Mouse (Mus musculus) lung, adult 2 months (tissue): ENCODE measurements around the gene Gtdc1. TPM values are rescaled to one million over a fixed set of nuclear protein-coding genes. Genes with fewer than 3 reads are reported as not detected.
A peak's percentile ranks its signal among the peaks of the same experiment; 100 is the strongest.

ENCODE experiments used
- DNase-seq: peaks from one replicate; pipeline ENCODE4 v3.0.0; 2022
- H3K4me1 ChIP-seq: fragments of 200-500 bp; 2 replicates; pipeline ENCODE4 v1.6.1; 2011; ENCODE audit warnings: low read length; ENCODE audit not compliant: control insufficient read depth, insufficient read depth
- H3K4me3 ChIP-seq: fragments of 200-500 bp; replicated peaks from 2 replicates; pipeline ENCODE3; 2011; ENCODE audit warnings: low read depth, mild to moderate bottlenecking, control low read depth, low read length; ENCODE audit errors: extremely low read depth
- CTCF ChIP-seq: fragments of 200-500 bp; IDR thresholded peaks from 2 replicates; pipeline ENCODE4 v1.5.1; 2011; ENCODE audit warnings: mild to moderate bottlenecking, low read length, control low read depth; ENCODE audit not compliant: insufficient read depth
- POLR2A ChIP-seq: fragments of 200-500 bp; IDR thresholded peaks from 2 replicates; pipeline ENCODE4 v1.6.1; 2011; ENCODE audit warnings: low read depth, mild to moderate bottlenecking, control low read depth, low read length, borderline replicate concordance; ENCODE audit errors: extremely low read depth
- WGBS: fragments of 180-500 bp; shearing (Covaris S2); methylation state at CpG from one replicate; pipeline ENCODE4 v1.1.7; 2018; 5-methylcytosine and 5-hydroxymethylcytosine counted together
- polyA plus RNA-seq: library from polyadenylated mRNA; depleted of rRNA; stranded (reverse); fragments of >200 nt; gene quantifications from 2 replicates; pipeline ENCODE4 v1.2.3, GENCODE M21; 2012; rRNA removed

The Gtdc1 gene
- 2.4 and 5.9 TPM in 2 replicates for polyA plus RNA-seq

- no peak for TF ChIP-seq POLR2A
- no peak for TF ChIP-seq CTCF
- WGBS: 0% methylated on average over 24 of the region's 27 CpGs
- peak within 1 kb of the TSS; percentile 99 for H3K4me3 ChIP-seq
- H3K4me1 ChIP-seq: peaks cover 8% of the 10 kb centered on the region
- no peak for DNase-seq
These were observed at the start of gene Gtdc1 for GRCm38 (mm10) chr2:44927482-44927811. Gene Gtdc1, minus strand, starts transcription at chr2:44927657.

GRCm38 (mm10) chr2:44977051-44977450, 49.6 kb upstream of the Gtdc1 start:
- TF ChIP-seq CTCF (no peak), POLR2A (no peak)
- DNase-seq: no peak
- 78% methylated on average over 3 of the region's 3 CpGs for WGBS
- H3K4me3 ChIP-seq: no peak overlapping the region
- peaks cover 2% of the 10 kb centered on the region; the same call in 1 of the 2 replicates for H3K4me1 ChIP-seq

- TF ChIP-seq POLR2A: no peak
- no peak for TF ChIP-seq CTCF
- Histone ChIP-seq H3K4me1 (peaks cover 2% of the 10 kb centered on the region; the same call in 1 of the 2 replicates), H3K4me3 (no peak overlapping the region)
- DNase-seq: no peak
- 58% methylated on average over 4 of the region's 4 CpGs for WGBS
These were observed 49.0 kb upstream of the Gtdc1 start for GRCm38 (mm10) chr2:44976484-44976883.

GRCm38 (mm10) chr2:44973828-44974227, 46.4 kb upstream of the Gtdc1 start:
- no peak for DNase-seq

GRCm38 (mm10) chr2:44970087-44970646, 42.7 kb upstream of the Gtdc1 start:
- 77% methylated on average over 6 of the region's 6 CpGs for WGBS
- TF ChIP-seq CTCF (no peak), POLR2A (no peak)
- DNase-seq: no peak
- Histone ChIP-seq H3K4me1 (no peaks in the 10 kb centered on the region), H3K4me3 (no peak overlapping the region)

More at GRCm38 (mm10) chr2:44973828-44974227, 46.4 kb upstream of the Gtdc1 start:
- no peak for TF ChIP-seq POLR2A
- TF ChIP-seq CTCF: no peak
- WGBS: 77% methylated on average over 6 of the region's 6 CpGs
- H3K4me1 ChIP-seq: no peaks in the 10 kb centered on the region; the same call in 1 of the 2 replicates
- H3K4me3 ChIP-seq: no peak overlapping the region

GRCm38 (mm10) chr2:44969640-44970039, 42.2 kb upstream of the Gtdc1 start:
- WGBS: 100% methylated on average over 1 of the region's 1 CpGs
- no peaks in the 10 kb centered on the region for H3K4me1 ChIP-seq
- TF ChIP-seq CTCF (no peak), POLR2A (no peak)
- no peak for DNase-seq
- H3K4me3 ChIP-seq: no peak overlapping the region

- no peak overlapping the region for H3K4me3 ChIP-seq
- 70% methylated on average over 2 of the region's 2 CpGs for WGBS
- H3K4me1 ChIP-seq: no peaks in the 10 kb centered on the region
- DNase-seq: no peak
- no peak for TF ChIP-seq POLR2A
- TF ChIP-seq CTCF: no peak
These were observed 41.8 kb upstream of the Gtdc1 start for GRCm38 (mm10) chr2:44969226-44969625.

- no peak for DNase-seq
- TF ChIP-seq CTCF (no peak), POLR2A (no peak)
- Histone ChIP-seq H3K4me1 (no peaks in the 10 kb centered on the region), H3K4me3 (no peak overlapping the region)
- WGBS: 53% methylated on average over 2 of the region's 2 CpGs
These were observed 38.5 kb upstream of the Gtdc1 start for GRCm38 (mm10) chr2:44965834-44966555.

GRCm38 (mm10) chr2:44962620-44963019, 35.2 kb upstream of the Gtdc1 start:
- no peak for DNase-seq
- no peak overlapping the region for H3K4me3 ChIP-seq
- 93% methylated on average over 5 of the region's 5 CpGs for WGBS
- no peaks in the 10 kb centered on the region for H3K4me1 ChIP-seq
- TF ChIP-seq POLR2A (no peak), CTCF (no peak)

- 72% methylated on average over 4 of the region's 4 CpGs for WGBS
- H3K4me3 ChIP-seq: no peak overlapping the region
- no peaks in the 10 kb centered on the region for H3K4me1 ChIP-seq
- no peak for TF ChIP-seq CTCF
- no peak for TF ChIP-seq POLR2A
- DNase-seq: no peak
These were observed 33.7 kb upstream of the Gtdc1 start for GRCm38 (mm10) chr2:44961192-44961591.
